Mouse (Mus musculus) spleen, adult 18-20 months (tissue): Measurements from ENCODE around the gene Atpif1.
A peak's percentile ranks its signal among the peaks of the same experiment; 100 is the strongest.

Source experiments
- DNase-seq, 2 experiments: peaks; one replicate each; pipeline ENCODE4 v3.0.0; 2022; ENCODE audit warnings: mixed read lengths in 2 of 2

Gene Atpif1

DNA sequence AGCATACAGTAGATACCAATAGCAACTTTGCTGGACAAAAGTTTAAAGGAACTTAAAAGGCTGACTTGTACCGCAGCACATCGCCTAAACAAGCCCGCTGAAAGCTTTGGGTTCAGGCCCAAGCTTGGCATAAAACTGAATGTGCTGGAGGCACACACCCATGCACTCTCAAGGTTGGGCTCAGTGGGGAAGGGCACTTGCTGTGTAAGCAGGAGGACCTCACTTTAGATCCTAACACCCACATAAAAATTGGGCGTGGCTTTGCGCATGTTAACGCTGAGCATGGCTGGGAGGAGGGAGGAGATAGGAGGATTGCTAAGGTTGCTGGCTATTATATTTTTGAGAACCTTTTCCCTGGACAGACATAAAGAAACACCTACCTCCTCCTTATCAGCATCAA, 8.7 kb downstream of the Atpif1 start:
- DNase-seq, result no peak

DNA sequence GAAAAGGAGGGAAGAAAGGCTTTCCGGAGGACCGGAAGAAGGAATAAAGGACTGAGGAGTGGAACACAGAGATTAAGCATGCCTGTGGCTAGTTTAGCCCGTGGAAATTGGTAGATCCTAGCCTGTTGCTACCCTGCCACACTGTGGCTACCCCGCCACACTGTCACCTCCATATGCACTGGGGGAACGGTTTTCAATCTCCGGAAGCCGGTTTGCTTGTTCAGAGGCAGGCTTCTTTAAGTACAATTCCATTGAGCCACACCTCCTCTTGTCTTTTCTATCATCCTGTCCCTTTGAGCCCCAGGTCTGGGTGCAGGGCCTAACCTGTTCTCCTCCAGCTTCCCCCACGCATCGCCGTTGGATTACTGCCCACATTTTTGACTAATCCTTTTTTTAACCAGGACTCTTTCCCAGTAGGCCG, 9.1 kb downstream of the Atpif1 start:
- no peak for DNase-seq

DNA sequence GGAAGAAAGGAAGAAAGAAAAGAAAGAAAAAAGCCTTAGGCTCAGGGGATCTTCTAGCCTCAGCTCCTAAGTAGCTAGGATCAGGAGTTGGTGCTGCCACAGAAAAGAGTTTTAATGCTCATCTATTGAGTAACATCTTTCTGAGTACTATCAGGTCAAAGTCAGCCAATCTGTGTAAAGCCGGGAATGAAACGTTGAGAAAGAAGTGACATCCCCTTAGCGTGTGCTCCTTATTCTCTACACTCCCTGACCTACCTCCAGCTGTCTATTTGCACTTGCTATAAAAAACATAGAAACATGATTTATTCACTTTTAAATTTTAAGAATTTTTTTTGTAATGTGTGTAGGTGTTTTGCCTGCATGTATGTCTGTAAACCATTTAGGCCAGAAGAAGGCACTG, 14.3 kb downstream of the Atpif1 start:
- DNase-seq, result no peak

DNA sequence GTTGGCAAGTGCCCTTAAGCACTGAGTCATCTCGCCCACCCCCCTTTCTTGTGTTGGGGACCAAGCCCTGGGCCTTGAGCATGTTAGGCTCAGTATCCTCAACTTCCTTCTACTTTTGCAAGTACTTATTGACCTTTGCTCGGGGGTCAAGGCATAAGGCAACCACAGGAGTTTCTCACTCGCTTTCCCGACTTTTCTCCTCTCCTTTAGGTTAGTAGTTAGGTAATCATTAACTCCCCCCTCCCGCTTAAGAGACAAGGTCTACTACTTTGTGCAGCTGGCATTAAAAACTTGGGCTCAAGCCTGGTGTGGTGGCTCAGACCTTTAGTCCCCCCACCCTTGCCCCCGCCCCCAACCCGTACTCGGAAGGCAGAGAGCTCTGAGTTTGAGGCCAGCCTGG, 15.4 kb downstream of the Atpif1 start:
- DNase-seq, result no peak

DNA sequence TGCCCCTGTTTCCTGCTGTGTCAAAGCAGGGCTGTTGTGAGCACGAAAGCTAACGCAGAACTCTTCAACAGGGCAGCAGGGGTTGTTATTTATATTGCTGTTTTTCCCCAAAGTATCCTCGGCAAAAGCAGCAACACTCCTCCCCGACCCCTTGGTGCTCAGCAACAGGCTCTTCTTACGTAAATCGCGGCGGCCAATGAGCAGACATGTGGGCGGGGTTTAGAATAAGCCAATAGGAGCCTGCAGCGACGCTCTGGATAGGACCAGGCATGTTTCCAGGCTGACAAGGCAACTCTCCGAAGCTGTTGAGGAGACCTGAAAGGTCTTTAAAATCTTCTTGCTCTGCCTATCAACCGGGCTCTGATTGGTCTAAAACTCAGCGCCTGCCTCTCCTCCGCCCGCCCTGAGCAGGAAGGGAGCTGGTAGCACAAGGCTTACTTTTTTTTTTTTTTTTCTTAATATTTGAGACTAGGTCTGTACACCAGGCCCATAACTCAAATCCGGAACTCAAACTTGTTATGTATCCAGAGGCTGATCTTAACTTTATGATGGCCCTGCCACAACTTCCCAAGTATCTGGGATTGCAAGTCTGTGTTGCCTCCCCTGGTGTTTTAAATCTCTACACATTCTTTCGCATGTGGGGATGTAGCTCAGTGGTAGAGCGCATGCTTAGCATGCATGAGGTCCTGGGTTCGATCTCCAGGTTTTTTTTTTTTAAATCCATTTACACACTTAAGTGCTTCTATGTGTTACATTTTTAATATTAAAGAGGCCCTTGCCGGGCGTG, 17.9 kb downstream of the Atpif1 start:
- peak; percentile 74 to 82 for DNase-seq

DNA sequence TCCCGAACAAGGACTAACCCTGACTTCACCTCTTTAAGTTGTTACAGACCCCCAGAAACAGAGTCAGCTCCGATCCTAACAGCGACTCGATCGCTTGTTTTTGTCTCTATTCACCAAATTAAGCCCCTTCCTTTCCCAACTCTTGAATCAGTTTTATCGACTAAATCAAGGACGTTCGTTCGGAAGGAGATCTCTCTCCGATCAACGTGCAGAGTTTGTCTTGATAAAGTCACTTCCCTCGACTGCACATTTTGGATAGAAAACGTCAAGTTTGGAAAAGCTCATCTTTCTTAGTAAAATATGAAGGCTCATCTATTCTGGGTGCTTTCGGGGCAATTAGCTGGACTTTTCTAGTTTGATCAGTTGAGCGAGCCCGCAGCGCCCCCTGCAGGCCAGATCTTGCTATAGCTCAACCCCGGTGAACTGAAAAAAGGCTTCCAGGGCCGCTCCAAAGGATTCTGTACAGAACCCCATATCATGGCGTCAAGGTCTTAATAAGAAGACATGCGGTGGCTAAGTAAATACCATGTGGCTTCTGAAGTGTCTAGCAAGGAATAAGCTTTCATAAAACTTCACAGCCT, 18.8 kb downstream of the Atpif1 start:
- peak; percentile 69 to 86 for DNase-seq

DNA sequence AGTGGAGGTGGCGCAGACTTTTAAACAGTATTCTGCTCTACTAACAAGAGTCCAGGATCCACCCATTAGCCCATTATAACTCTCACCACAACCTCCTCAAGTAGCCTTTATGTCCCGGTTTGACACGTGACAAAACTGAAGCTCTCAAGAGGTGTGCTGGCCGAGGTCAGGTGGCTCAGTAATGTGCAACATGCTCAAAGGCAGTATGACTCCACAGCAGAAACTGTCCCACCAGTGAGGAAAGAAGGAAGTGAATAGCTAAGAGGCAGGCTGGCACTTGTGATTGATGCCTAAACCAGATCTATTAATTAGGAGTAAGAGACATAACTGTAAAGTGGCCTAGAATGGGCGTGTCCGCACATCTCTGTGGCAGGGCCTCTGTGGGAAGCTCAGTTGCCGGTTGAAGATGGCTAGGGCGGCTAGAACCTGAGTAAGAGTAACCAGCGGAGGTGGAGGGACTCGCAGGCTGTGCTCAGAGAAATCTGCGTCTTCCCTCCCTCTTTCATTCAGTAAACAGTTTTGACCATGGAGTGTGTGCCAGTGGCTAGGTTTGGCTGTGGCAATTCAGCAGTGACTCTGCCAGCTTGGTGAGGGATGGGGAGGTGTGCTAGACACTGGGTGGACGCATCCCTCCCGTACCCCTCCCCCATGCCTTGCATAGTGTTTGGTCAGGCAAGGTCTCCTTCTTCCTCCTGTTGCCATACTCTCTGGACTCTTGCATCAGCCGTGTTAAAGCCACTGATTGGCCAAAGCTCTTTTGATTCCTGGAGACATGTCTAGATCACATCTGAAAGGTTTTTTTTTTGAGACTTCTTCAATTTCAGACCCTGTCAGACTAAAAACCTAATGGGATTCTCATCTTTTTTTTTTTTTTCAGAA, 19.8 kb downstream of the Atpif1 start:
- DNase-seq, result no peak

DNA sequence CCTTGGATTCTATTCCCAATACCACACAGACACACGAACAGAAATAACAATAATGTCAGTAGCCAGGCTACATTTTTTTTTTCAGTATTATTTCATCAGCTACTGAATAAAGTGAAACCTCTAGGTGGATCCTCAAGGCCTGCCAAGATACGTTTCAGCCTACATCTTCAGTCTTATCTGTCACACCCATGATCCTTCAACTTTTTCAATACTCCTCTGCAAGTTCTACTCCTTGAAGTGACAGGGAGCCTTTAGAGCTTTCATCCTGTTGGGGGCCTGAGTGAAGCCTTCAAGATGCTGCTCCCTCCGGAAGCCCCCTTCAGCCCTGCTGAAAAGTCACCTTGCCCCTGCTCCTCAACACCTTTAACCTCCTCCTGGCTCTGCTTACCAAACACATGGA, 21.4 kb downstream of the Atpif1 start:
- DNase-seq, result no peak

DNA sequence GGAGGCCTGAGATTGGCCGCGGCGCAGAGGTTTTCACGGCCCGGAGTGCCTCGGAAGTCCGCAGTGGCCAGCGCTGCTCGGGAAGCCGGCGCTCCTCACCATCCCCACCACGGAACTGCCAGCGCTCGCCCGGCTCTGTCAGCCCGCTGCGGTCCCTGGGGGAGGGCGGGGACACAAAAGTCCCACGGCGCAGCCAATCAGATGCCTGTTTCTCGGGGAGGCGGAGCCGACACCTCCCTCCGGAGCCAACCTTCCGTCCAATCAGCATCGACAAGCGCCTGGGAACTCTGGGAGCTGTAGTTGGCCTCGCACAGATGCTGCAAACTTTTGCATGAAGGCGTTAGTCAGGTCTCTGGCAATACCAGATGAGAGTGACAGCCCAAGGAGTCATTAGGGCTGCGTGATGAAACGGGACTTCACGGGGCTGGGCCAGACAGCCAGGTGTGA, 23.1 kb downstream of the Atpif1 start, which contains the start of gene Sesn2:
TSS of gene Sesn2 (minus strand) at position 150 of the 447 bp plus-strand sequence.
- DNase-seq, result peak; percentile 95 to 96

DNA sequence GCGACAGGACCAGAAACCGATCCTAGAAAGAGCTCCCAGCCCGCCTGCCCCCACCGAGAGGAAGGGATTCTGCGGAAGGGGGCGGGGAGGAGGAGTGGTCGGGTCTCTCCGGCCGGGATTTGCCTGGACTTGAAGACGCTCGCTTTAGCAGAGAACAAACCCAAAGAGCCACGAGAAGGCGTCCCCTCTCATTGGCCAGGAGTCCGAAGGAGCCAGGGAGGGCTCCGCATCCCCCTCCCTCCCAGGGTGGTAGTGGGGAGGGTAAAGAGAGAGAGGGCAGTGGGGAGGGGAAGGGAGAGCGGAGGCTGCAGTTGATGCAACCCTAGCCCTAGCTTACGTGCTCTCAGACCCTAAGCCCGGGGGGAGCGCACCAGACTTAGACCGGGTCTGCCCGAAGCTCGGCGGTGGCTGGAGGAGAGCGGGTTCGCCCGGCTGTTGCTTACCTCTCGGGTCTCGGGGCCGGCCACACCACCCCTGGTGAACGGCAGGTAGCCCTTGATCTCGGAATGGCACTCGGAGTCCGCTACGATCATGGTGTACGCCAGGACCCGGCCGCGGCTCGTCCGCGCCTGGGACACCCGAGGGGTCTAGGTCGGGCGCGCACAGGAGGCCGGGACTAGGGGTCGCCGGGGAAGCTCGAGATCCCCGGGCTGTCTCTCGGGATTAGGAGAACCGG, 23.7 kb downstream of the Atpif1 start:
- DNase-seq, result peak; percentile 28 to 56

DNA sequence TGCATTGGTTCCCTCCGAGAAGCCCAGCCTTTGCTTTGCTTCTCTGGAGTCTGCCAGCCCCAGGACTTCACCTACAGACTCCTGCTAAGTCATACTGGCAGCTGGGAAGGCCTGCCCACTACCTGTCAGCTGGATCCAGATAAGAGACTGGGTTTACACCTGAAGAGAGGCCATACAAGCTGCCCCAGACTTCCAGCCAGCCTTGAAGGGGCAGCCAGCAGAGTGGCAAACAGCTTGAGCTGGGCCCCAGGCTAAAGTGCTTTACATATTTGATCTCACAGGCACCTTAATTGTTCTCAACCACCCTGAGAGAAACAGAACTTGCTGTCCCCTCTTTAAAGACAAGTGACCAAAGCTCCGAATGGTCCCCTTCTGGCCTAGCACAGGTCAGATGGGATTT, 26.2 kb downstream of the Atpif1 start:
- no peak for DNase-seq

DNA sequence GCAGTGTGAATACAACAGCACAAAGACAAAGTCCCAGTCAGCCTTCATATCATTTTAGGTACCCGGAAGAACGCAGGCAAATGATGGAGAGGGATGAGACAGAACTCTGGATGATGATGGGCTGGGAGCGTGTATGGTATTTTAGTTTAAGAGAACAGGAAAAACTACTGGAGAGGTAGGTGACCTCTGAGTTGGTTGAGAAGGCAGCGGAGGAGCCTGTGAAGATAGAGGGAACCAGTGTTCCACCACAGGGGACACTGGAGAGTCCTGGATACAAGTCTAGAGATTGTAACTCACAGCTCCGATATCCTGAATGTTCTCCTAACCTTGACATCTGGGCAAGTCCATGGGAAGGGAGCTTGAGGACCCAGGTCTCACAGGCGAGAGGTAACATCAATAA, 27.2 kb downstream of the Atpif1 start:
- DNase-seq, result no peak

DNA sequence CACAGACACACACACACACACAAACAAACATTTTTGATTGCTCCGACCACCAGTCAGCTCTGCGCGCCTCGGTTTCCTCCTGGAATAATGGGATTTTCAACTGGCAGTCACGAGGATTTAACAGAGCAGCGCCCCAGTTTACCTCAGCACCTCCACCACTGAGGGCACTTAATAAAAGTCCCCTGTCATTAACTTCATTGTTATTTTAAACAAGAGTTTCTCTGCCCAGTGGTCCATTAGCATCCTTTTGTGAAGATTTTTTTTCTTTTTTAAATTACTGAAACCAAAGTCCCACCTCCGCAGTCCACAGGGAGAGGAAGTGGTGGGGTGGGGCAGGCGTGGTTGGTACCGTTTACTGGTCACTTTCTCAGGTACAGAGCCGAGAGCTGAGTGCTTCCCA, 27.7 kb downstream of the Atpif1 start:
- no peak for DNase-seq

DNA sequence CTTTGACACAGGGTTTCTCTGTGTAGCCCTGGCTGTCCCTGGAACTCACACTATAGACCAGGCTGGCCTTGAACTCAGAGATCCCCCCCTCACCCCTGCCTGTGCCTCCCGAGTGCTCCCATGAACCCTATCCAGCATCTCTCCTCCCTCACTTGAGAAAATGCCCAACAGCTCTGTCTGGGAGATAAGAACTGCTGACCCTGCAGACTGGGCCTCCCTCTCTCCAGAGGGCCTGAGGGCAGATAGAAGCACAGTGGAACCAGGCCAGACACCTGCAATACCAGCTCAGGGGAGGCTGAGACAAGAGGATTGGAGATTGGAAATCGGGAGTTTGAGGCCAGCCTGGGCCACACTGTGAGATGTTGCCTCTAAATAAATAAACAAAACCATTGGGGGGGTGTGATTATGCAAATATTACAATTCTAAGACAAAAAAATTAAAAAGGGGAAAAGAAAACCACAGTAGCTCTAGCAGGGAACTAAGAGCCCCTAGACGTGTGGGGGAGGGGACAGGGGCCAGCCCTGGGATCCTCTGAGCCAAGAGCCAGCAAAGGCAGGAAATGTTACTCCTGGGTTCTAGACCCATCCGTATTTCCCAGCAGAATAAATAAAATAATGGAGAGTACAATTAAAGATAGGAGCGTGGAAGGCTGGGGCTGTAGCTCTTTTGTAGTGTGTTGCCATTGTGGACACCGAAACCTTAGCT, 28.3 kb downstream of the Atpif1 start:
- no peak for DNase-seq

DNA sequence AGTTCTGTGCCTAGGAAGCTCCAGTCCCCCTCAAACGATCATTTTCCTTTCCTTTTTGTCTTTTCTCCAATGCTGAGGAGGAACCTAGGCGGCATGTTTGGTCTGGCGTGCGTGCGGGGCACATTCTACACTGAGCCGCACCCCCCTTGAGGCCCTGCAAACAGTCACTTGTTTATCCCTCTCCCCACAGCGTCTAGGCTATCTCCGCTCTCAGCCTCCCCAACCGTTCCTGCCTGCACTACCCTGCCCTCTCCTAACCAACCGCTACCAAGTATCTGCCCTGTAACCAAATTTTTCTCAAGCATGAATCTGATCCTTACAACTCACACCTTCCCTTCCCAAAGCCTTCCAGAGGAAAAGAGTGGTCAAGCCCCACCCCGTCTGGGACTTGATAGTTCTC, 30.1 kb downstream of the Atpif1 start:
- DNase-seq, result no peak

DNA sequence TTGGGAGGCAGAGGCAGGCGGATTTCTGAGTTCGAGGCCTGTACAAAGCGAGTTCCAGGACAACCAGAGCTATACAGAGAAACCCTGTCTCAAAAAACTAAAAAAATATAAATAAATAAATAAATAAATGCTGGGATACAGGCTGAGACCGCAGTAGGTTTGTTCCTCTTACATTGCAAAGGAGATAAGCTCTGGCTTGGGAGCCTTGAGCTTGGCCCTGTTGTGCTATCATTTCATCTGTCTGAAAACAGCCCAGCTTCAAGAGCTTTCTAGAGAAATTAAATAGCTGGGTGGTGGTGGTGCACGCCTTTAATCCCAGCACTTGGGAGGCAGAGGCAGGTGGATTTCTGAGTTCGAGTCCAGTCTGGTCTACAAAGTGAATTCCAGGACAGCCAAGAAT, 31.8 kb downstream of the Atpif1 start:
- no peak for DNase-seq

DNA sequence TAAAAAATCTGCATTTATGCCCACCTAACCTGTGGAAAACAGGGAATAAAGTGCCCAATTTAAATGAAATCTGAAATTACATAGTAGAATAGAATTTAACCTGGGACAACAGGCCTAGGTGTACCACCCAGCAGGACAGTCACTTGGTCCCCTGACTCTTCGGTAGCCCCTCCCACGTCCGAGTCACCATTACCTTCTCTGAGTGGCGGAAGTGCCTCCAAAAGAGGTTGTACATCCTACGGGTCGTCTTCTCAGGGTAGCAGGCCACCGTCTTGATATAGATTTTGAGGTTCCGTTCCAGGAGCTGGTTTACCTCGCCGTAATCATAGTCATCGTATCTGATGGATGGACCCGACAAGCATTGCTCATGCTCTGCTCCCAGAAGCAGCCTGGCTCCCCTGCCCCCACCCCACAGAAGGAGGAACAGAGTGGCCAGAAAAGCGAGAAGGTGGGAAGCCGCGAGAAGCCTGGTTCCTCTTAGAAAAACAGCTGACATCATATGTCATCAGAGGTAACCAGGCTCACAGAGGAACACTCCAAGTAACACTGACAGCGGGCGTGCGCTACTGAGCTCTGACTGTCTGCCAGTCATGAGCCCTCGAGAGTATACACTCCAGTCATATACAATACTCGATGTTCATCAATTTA, 39.1 kb downstream of the Atpif1 start:
- peak; percentile 34 to 39 for DNase-seq

DNA sequence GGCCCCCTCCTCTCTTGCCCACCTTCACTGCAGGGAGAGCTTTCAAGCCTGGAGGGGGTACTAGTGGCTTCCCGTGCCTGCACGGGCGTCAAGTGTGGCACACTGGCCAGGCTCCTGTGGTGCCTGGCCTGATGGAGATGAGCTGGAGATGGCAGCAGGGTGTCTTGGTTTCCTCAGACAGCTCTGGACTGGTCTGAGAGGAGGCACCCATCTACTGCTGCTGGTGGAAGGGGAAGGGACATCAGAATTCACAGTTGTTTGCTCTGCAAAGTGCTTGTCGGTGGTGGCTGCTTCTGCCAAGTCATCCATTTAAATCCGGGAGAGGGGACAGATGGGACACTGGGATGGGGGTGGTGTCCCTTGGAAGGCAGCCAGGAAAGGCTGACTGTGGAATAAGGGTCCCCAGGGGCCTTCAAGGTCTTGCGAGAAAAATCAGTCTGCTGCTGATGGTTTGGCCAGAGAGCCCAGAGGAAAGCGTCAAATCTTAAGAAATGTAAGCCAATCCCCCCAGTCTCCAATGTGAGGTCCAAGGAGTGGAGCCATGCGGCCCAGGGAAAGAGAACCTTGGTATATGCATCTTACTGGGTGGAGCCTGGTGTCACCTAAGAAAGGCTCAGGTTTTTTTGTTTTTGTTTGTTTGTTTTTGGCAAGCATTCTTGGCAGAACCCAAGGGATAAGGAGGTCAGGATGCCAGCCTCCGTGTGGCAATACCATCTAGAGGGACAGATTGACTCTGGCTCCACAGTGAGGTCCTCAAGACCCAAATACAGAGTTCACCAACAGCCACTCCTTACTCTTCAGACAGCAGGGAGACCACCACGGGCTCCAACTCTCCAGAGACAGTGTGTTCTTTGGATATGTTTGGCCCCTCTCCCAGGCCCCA, 41.0 kb downstream of the Atpif1 start:
- no peak for DNase-seq

DNA sequence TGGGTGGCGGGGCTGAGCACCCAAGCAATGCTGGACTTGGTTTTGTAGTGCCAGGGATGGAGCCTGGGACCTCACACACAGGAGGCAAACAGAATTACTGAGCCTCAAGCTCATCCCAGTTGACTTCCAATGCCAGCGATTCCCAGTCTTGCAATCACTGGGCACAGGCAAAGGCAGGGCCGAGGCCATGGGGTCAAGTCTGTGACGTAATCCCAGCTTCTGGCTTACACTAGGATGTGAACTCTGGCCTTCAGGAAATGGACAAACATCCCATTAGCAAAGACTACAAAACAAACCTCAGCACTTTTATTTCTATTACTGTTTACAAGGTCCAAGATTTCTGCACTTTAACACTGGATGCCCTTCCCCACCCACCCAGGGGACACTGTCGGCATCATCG, 41.7 kb downstream of the Atpif1 start:
- no peak for DNase-seq

DNA sequence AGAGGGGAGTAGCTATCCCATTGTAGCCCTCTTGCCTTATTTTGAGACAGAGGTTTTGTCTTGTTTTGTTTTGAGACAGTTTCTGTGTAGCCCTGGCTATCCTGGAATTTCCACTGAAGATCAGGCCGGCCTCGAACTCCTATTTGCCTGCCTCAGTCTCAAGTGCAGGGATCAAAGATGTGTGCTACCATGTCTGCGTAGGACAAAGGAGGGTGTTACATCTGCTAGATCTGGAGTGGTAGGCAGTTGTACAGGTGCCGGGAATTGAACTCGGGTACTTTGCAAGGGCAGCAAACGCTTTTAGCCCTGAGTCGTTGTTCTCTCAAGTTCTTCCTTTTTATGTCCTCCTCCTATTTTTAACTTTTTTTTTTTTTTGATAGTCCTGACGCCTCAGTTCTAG, 42.4 kb downstream of the Atpif1 start:
- no peak for DNase-seq
